Mouse (Mus musculus): ENCODE measurements around the gene Vac14. TPM values are rescaled to one million over a fixed set of nuclear protein-coding genes. Genes with fewer than 3 reads are reported as not detected.

The Vac14 gene
- polyA plus RNA-seq, 1 experiment from 2014 or later, result 19.6 TPM

DNA sequence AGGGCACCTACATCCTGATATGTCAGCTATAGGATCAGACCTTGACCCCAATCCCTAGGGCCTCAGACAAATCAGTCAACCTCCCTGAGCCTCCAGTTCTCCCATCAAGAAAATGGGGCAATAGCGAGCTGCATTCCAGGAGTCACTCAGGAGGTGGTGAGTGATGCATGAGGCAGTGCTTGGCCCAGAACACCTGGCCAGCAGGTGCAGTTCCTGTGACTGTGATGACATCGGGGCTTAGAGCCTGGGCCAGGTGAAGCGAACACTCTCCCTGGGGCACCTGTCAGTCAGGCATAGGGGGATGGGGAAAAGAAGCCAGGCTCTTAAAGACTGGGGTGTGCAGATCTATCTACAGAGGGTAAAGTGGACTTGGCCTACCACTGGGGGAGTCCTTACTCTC is 106.1 kb downstream of the Vac14 start:
- H3K9me3 ChIP-seq (ENCODE audit: control insufficient read depth, low read length), result no peaks in the 10 kb centered on the region
- H3K27me3 ChIP-seq (ENCODE audit: control insufficient read depth, insufficient read depth, low read length), result no peaks in the 10 kb centered on the region
- no peak overlapping the region for H3K27ac ChIP-seq (replicated peaks in 1 of 2; ENCODE audit: control insufficient read depth in 1 of 2, insufficient read depth in 1 of 2, low read depth in 2 of 2, low read length in 2 of 2)
- no peak overlapping the region for H3K4me3 ChIP-seq (ENCODE audit: control insufficient read depth in 1 of 2, insufficient read depth in 1 of 2, low read depth in 1 of 2, low read length in 2 of 2)
- H3K36me3 ChIP-seq (ENCODE audit: control insufficient read depth, insufficient read depth, low read length), result peaks cover 41% of the 10 kb centered on the region
- ATAC-seq (ENCODE audit: insufficient number of reproducible peaks, insufficient read depth, low FRiP score, low read depth), result no peak
- WGBS, result 74% methylated on average over 3 of the region's 3 CpGs
- peak overlapping the region; percentile 44; the same call in 1 of the 2 replicates for H3K9ac ChIP-seq (ENCODE audit: low read length)
- H3K4me1 ChIP-seq (ENCODE audit: control insufficient read depth in 2 of 2, insufficient read depth in 2 of 2, low read length in 2 of 2), result peaks cover 22 to 47% of the 10 kb centered on the region in 2 experiments
- H3K4me2 ChIP-seq (ENCODE audit: low read length), result no peak overlapping the region

- Histone ChIP-seq H3K4me2 (ENCODE audit: low read length) (0 out of 2 replicates have a peak overlapping the region, but pooled peaks have one; percentile 18), H3K9me3 (ENCODE audit: control insufficient read depth, low read length) (no peaks in the 10 kb centered on the region), H3K4me3 (ENCODE audit: control insufficient read depth in 1 of 2, insufficient read depth in 1 of 2, low read depth in 1 of 2, low read length in 2 of 2) (no peak overlapping the region), H3K27me3 (ENCODE audit: control insufficient read depth, insufficient read depth, low read length) (no peaks in the 10 kb centered on the region), H3K36me3 (ENCODE audit: control insufficient read depth, insufficient read depth, low read length) (peaks cover 48% of the 10 kb centered on the region), H3K9ac (ENCODE audit: low read length) (peak overlapping the region; percentile 44), H3K4me1 (ENCODE audit: control insufficient read depth in 2 of 2, insufficient read depth in 2 of 2, low read length in 2 of 2) (peaks cover 18 to 42% of the 10 kb centered on the region in 2 experiments), H3K27ac (replicated peaks in 1 of 2; ENCODE audit: control insufficient read depth in 1 of 2, insufficient read depth in 1 of 2, low read depth in 2 of 2, low read length in 2 of 2) (peak overlapping the region in 1 of 2 experiments; percentile 45; a peak in 1 of 4 replicates)
- ATAC-seq (ENCODE audit: insufficient number of reproducible peaks, insufficient read depth, low FRiP score, low read depth), result no peak
- 56% methylated on average over 7 of the region's 7 CpGs for WGBS
Measured at GRCm38 (mm10) chr8:110725084-110725838, 106.9 kb downstream of the Vac14 start.

DNA sequence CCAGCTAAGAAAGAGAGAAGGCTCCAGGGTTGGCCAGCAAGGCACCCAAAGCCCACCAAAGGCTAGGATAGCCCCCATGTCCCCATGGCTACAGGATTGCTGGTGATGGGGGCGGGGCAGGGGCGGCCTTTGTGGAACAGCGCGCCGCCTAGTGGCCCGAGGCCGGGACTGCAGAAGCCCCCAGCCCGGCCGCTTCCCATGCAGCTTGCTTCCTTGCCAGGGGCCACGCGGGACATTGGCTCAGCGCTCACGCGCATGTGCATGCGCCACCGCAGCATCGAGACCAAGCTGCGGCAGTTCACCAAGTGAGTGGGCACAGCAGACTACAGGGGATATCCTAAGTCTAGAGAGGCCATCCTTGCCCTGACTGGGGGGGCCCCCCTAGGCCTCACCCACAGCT is 108.5 kb downstream of the Vac14 start:
- Histone ChIP-seq H3K36me3 (ENCODE audit: control insufficient read depth, insufficient read depth, low read length) (peaks cover 65% of the 10 kb centered on the region), H3K27me3 (ENCODE audit: control insufficient read depth, insufficient read depth, low read length) (no peaks in the 10 kb centered on the region), H3K4me1 (ENCODE audit: control insufficient read depth in 2 of 2, insufficient read depth in 2 of 2, low read length in 2 of 2) (peaks cover 12 to 35% of the 10 kb centered on the region in 2 experiments), H3K4me3 (ENCODE audit: control insufficient read depth in 1 of 2, insufficient read depth in 1 of 2, low read depth in 1 of 2, low read length in 2 of 2) (no peak overlapping the region), H3K9ac (ENCODE audit: low read length) (no peak overlapping the region), H3K4me2 (ENCODE audit: low read length) (no peak overlapping the region), H3K9me3 (ENCODE audit: control insufficient read depth, low read length) (no peaks in the 10 kb centered on the region), H3K27ac (replicated peaks in 1 of 2; ENCODE audit: control insufficient read depth in 1 of 2, insufficient read depth in 1 of 2, low read depth in 2 of 2, low read length in 2 of 2) (no peak overlapping the region)
- no peak for ATAC-seq (ENCODE audit: insufficient number of reproducible peaks, insufficient read depth, low FRiP score, low read depth)
- WGBS, result 14% methylated on average over 18 of the region's 18 CpGs

GRCm38 (mm10) chr8:110731346-110731859 is 113.0 kb downstream of the Vac14 start:
- H3K36me3 ChIP-seq (ENCODE audit: control insufficient read depth, insufficient read depth, low read length), result peaks cover 100% of the 10 kb centered on the region
- no peaks in the 10 kb centered on the region for H3K9me3 ChIP-seq (ENCODE audit: control insufficient read depth, low read length)
- H3K4me2 ChIP-seq (ENCODE audit: low read length), result no peak overlapping the region
- no peaks in the 10 kb centered on the region for H3K27me3 ChIP-seq (ENCODE audit: control insufficient read depth, insufficient read depth, low read length)
- no peak overlapping the region for H3K9ac ChIP-seq (ENCODE audit: low read length)
- no peaks in the 10 kb centered on the region; a peak in 1 of 4 replicates for H3K4me1 ChIP-seq (ENCODE audit: control insufficient read depth in 2 of 2, insufficient read depth in 2 of 2, low read length in 2 of 2)
- 91% methylated on average over 8 of the region's 8 CpGs for whole genome bisulfite sequencing
- no peak for ATAC-seq (ENCODE audit: insufficient number of reproducible peaks, insufficient read depth, low FRiP score, low read depth)
- no peak overlapping the region for H3K4me3 ChIP-seq (ENCODE audit: control insufficient read depth in 1 of 2, insufficient read depth in 1 of 2, low read depth in 1 of 2, low read length in 2 of 2)
- H3K27ac ChIP-seq (replicated peaks in 1 of 2; ENCODE audit: control insufficient read depth in 1 of 2, insufficient read depth in 1 of 2, low read depth in 2 of 2, low read length in 2 of 2), result no peak overlapping the region

DNA sequence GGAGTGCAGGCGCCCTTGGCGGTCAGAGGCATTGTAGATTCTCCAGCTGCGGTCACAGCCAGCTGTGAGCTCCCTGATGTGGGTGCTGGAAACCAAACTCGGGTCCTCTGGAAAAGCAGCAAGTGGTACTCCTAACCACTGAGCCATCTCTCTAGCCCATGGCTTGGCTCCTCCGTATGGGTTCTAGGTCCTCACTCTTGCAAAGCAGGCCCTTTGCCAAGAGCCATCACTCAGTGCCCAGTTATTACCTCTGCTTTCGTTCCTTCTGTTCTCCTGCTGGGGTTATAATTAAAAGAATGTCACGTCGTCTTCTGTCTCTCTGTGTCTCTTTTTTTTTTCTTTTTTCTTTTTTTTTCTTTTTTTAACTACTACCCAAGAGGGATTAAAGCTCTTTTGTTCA is 114.7 kb downstream of the Vac14 start:
- H3K27me3 ChIP-seq (ENCODE audit: control insufficient read depth, insufficient read depth, low read length), result no peaks in the 10 kb centered on the region
- no peak overlapping the region for H3K9ac ChIP-seq (ENCODE audit: low read length)
- H3K36me3 ChIP-seq (ENCODE audit: control insufficient read depth, insufficient read depth, low read length), result peaks cover 100% of the 10 kb centered on the region
- no peaks in the 10 kb centered on the region for H3K9me3 ChIP-seq (ENCODE audit: control insufficient read depth, low read length)
- H3K4me2 ChIP-seq (ENCODE audit: low read length), result no peak overlapping the region
- H3K4me3 ChIP-seq (ENCODE audit: control insufficient read depth in 1 of 2, insufficient read depth in 1 of 2, low read depth in 1 of 2, low read length in 2 of 2), result no peak overlapping the region
- 91% methylated on average over 8 of the region's 8 CpGs for WGBS
- no peak overlapping the region for H3K27ac ChIP-seq (replicated peaks in 1 of 2; ENCODE audit: control insufficient read depth in 1 of 2, insufficient read depth in 1 of 2, low read depth in 2 of 2, low read length in 2 of 2)
- H3K4me1 ChIP-seq (ENCODE audit: control insufficient read depth in 2 of 2, insufficient read depth in 2 of 2, low read length in 2 of 2), result no peaks in the 10 kb centered on the region
- ATAC-seq (ENCODE audit: insufficient number of reproducible peaks, insufficient read depth, low FRiP score, low read depth), result no peak

DNA sequence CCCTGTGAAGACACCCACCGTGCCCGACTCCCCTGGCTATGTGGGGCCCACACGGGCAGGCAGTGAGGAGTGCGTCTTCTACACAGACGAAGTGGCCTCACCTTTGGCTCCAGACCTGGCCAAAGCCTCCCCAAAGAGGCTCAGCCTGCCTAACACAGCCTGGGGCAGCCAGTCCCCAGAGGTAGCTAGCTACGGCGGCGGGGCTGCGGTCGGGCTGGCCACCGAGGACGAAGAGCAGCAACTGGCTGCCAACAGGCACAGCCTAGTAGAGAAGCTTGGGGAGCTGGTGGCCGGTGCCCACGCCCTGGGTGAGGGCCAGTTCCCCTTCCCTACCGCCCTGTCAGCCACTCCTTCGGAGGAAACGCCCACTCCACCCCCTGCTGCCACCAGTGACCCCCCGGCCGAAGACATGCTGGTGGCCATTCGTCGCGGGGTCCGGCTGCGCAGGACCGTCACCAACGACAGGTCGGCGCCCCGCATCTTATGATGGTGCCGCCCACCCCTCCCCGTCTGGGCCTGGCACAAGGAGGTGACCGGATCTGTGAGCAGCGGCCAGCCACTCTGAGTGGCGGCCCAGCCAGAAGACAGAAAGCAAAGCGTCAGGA is 120.3 kb downstream of the Vac14 start:
- H3K9ac ChIP-seq (ENCODE audit: low read length), result no peak overlapping the region
- 92% methylated on average over 35 of the region's 35 CpGs for WGBS
- H3K4me3 ChIP-seq (ENCODE audit: control insufficient read depth in 1 of 2, insufficient read depth in 1 of 2, low read depth in 1 of 2, low read length in 2 of 2), result no peak overlapping the region
- no peaks in the 10 kb centered on the region for H3K4me1 ChIP-seq (ENCODE audit: control insufficient read depth in 2 of 2, insufficient read depth in 2 of 2, low read length in 2 of 2)
- H3K27ac ChIP-seq (replicated peaks in 1 of 2; ENCODE audit: control insufficient read depth in 1 of 2, insufficient read depth in 1 of 2, low read depth in 2 of 2, low read length in 2 of 2), result no peak overlapping the region
- ATAC-seq (ENCODE audit: insufficient number of reproducible peaks, insufficient read depth, low FRiP score, low read depth), result no peak
- no peaks in the 10 kb centered on the region for H3K9me3 ChIP-seq (ENCODE audit: control insufficient read depth, low read length)
- peaks cover 79% of the 10 kb centered on the region for H3K36me3 ChIP-seq (ENCODE audit: control insufficient read depth, insufficient read depth, low read length)
- no peak overlapping the region for H3K4me2 ChIP-seq (ENCODE audit: low read length)
- no peaks in the 10 kb centered on the region for H3K27me3 ChIP-seq (ENCODE audit: control insufficient read depth, insufficient read depth, low read length)

DNA sequence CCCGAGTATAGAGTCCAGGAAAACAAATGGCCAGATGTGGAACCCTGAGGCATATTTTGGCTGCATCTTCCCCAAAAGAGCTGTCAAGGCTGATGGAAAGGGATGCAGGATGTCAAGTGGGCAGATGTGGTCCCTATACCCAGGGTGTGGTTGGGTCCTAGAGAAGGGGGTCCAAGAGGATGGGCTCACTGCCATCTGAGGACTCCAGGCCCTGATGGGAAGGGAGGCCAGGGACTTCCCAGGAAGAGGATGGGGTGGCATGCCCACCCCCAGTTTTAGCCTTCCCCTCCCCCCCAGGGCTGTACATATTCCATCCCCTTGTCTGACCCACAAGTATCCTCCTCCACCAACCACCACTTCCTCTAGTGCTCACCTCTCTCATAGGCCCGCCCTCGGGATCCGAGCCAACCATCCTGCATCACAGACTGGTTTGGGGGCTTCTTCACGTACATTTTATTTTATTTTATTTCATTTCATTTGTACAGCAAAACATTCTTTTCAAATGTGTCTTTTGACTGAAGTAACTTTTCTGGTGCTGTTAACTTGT is 122.3 kb downstream of the Vac14 start:
- ATAC-seq (ENCODE audit: insufficient number of reproducible peaks, insufficient read depth, low FRiP score, low read depth), result no peak
- no peak overlapping the region for H3K27ac ChIP-seq (replicated peaks in 1 of 2; ENCODE audit: control insufficient read depth in 1 of 2, insufficient read depth in 1 of 2, low read depth in 2 of 2, low read length in 2 of 2)
- H3K4me1 ChIP-seq (ENCODE audit: control insufficient read depth in 2 of 2, insufficient read depth in 2 of 2, low read length in 2 of 2), result peaks cover 0 to 2% of the 10 kb centered on the region in 2 experiments; a peak in 1 of 4 replicates
- no peak overlapping the region for H3K9ac ChIP-seq (ENCODE audit: low read length)
- H3K27me3 ChIP-seq (ENCODE audit: control insufficient read depth, insufficient read depth, low read length), result no peaks in the 10 kb centered on the region
- peaks cover 59% of the 10 kb centered on the region for H3K36me3 ChIP-seq (ENCODE audit: control insufficient read depth, insufficient read depth, low read length)
- H3K4me2 ChIP-seq (ENCODE audit: low read length), result no peak overlapping the region
- H3K4me3 ChIP-seq (ENCODE audit: control insufficient read depth in 1 of 2, insufficient read depth in 1 of 2, low read depth in 1 of 2, low read length in 2 of 2), result no peak overlapping the region
- 83% methylated on average over 5 of the region's 5 CpGs for WGBS
- no peaks in the 10 kb centered on the region for H3K9me3 ChIP-seq (ENCODE audit: control insufficient read depth, low read length)
